Mouse (Mus musculus) CD4-positive helper T cell, adult 2 months (primary cell): ENCODE data around the gene Zbtb33.

Experiments
- DNase-seq: peaks from one replicate; pipeline ENCODE4 v3.0.0-alpha.2; 2012; ENCODE audit warnings: low read depth, missing footprints, low spot score

Gene Zbtb33

GRCm38 (mm10) chrX:38189552-38190457, at the start of gene Zbtb33:
Zbtb33 (plus strand) TSS chrX:38189793.
- peak; percentile 90 for DNase-seq

GRCm38 (mm10) chrX:38159097-38159496, 30.5 kb upstream of the Zbtb33 start:
- DNase-seq: no peak

DNA sequence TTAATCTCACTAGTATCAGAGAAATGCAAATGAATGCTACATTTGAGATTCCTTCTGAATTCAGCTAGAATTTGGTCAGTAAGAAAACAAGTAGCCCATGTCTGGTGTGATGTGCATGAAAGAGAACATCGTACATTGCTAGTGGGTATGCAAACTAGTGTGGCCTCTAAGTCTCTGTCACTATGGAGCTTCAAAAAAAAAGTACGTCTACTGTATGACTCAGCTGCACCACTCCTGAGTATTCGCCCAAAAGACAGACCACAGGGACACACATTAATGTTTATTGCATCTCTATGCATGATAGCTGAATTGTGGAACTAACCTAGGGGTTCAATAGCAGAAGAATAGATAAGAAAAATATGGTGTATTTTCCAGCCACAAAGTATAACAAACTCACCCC, 24.3 kb upstream of the Zbtb33 start:
- no peak for DNase-seq

DNA sequence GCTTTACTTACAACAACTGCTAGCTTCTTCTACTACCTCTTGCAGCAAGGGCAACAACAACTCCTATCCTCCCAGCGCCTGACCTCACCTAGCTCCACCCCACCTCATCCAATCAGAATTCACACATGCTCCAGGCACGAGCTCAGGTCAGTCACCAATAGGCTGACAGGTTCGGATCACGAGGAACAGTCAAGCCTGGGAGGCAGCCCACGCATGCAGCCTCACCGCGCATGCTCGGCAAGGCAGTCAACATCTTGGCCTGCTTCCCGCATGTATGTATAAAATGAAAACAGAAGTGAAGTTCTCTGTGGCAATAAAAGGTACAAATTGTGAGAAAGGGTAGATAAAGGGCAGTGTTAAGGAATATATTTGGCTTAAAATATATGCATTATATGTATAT, 23.5 kb upstream of the Zbtb33 start:
- DNase-seq: no peak

DNA sequence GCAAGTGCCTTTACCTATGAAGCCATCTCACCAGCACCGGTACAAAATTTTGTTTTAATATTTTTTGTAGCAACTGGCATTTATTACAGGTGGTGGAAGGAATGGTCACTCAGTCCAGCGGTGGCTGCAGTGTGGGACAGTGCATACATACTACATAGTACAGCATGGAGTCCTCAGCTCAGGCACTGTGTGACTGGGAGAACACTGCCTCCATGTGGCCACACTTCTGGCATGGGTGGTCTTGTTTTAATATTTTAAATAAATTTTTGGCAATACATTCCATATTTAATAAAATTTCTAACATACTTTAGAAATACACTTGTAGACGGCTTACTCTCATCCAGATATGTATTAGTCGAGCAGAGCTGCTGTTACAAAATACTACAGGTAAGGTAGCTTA, 23.0 kb upstream of the Zbtb33 start:
- DNase-seq: no peak

- peak; percentile 42 for DNase-seq
Measured at GRCm38 (mm10) chrX:38179891-38180310, 9.7 kb upstream of the Zbtb33 start.

GRCm38 (mm10) chrX:38180656-38181607, 8.7 kb upstream of the Zbtb33 start:
- DNase-seq: peak; percentile 30

- DNase-seq: peak; percentile 80
Measured at GRCm38 (mm10) chrX:38181608-38182258, 7.9 kb upstream of the Zbtb33 start.

- DNase-seq: no peak
Measured at GRCm38 (mm10) chrX:38185520-38185919, 4.1 kb upstream of the Zbtb33 start.

DNA sequence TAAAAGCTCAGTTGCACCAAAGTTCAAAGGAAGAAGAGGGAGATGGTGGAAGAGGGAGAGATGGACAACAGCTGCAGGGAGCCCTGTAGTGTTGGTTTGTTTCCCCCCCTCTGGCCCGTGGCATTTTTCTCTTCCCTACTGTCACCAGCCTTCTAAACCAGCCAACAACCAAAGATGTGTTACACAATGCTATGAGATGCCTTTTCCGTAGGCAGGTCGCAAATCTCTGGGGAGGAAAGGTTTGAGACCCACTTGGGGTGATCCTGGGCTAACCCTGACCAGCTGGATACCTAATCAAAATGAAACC, 818 bp downstream of the Zbtb33 start:
- DNase-seq: peak; percentile 3

DNA sequence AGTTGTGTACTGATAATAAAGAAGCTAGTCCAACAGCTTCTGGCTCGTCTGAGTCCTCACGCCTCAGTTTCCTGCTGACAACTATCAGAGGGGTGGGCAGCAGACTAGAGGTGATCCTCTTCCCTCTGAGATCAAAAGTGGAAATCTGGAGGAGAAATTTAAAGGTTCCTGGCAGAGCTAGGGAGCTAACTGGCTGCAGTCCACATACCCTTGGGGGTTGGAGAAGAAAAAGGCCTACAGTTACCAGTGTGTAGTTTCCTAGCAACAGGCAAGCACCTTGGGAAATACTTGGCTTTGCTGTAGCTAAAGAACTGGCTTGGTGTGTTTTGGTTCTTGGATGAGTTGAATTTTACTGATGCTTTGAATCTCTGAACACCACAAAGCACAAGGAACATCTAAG, 12.2 kb downstream of the Zbtb33 start:
- DNase-seq: no peak

DNA sequence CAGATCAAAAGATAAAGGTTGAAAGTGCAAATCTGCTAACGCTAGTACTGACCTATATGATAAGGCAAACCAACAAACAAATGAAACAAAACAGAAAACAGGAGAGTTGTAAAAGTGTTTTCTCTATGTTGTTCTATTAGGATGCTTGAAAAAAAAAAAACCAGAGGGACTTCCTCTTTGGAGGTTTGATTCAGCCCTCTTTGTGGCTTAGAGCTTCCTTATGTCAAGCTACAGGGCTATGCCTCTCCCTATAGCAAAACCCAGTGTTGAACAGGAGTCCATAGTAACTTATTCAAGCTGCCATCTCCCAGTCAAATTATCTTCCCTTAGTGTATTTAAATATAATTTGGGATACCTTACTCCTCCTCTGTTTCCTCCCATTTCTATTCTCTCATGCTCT, 17.8 kb downstream of the Zbtb33 start:
- no peak for DNase-seq

DNA sequence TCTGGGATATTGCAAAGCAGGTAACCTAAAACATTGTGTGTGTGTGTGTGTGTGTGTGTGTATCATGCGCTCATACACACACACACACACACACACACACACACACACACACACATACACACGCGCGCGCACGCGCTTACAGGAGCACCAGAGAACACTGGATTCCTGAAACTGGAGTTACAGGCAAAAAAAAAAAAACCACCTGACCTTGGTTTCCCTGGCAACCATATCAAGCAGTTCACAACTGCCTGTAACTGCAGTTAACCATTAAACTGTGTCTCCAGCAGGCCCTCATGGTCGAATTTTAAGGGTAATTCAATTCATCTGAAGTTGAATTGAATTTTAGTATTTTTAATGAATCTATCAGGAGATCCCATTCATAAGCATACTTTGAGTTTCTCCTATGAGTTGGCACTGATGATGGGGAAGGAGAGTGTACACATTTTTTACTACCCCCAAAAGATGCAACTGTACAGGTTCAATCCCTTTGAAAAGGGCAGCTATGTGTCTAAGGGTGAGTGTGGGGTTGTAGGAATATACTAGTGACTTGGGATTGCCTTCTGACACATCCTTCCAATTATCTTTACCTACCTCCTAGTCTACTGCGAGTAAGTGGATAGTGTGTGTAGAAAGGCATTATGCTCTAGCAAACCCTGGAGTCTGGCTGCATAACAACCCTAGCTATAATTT, 27.5 kb downstream of the Zbtb33 start:
- DNase-seq: no peak

GRCm38 (mm10) chrX:38217676-38217991, 28.0 kb downstream of the Zbtb33 start:
- no peak for DNase-seq

- DNase-seq: no peak
Measured at GRCm38 (mm10) chrX:38222757-38223156, 33.2 kb downstream of the Zbtb33 start.

DNA sequence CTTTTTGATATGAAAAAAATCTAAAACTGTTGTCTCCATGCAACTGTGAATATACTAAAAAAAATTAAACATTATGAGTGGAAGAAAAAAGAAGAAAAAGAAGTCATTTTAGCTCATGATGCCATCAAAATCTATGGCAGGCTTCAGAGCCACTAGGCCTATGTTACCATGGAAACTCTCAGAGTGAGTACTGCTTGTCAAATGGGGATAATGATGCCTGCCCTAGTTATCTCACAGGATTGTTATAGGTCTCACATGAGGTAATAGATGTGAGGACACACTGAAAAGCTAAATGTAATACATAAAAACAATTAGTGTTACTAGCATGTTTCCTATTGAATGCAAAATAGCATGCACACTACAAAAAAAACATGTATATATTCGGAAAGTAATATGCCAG, 40.3 kb downstream of the Zbtb33 start:
- DNase-seq: no peak

DNA sequence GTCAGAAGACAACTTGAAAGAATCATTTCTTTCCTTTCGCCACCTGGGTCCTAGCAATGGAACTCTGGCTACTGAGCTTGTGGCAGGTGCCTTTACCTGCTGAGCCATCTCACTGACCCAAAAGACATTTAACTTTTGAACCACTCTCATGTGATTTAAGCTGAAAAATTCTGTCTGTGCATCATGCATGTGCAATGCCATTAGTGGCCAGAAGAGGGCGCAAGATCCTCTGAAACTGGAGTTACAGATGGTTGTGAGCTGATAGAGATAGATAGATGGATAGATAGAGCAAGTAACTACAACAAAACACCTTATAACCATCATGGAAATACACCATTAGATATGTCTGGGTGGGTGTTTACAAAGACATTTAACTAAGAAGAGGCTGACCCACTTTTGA, 48.1 kb downstream of the Zbtb33 start:
- DNase-seq: peak; percentile 23
